Mouse (Mus musculus): Measurements from ENCODE around the gene Elmod2.
"Not testable (repeated sequence)": the region's sequence is repeated elsewhere in the genome, so short reads cannot be mapped to it uniquely, and the experiment has no call there.

Elmod2 gene

GRCm38 (mm10) chr8:83331899-83332697, at the start of gene Elmod2:
Gene Elmod2 (minus strand): TSS chr8:83332486.
- peak; percentile 97 for DNase-seq (ENCODE audit: inconsistent ontology term)

GRCm38 (mm10) chr8:83381016-83381415, 48.7 kb upstream of the Elmod2 start:
- no peak for DNase-seq (ENCODE audit: inconsistent ontology term)

DNA sequence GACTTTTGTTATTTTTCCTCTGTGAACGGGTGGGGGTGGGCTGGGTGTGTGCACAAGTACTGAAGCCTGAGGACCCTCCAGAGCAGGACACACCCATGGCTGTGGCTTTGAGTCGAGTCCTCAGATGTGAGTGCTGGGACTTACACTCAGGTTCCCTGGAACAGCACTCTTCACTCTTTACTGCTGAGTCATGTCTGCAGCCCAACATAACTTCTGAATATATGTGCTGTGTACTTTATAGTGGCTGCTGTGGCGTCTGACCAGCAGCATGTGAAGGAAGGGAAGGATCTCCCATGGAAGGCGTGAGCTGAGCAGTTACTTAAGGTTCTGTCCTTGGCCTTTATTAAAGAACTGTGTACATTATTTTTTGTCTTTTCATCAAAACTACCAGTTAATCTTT, 47.9 kb upstream of the Elmod2 start:
- no peak for DNase-seq (ENCODE audit: inconsistent ontology term)

- no peak for DNase-seq (ENCODE audit: inconsistent ontology term)
Measured at GRCm38 (mm10) chr8:83377231-83377630, 44.9 kb upstream of the Elmod2 start.

DNA sequence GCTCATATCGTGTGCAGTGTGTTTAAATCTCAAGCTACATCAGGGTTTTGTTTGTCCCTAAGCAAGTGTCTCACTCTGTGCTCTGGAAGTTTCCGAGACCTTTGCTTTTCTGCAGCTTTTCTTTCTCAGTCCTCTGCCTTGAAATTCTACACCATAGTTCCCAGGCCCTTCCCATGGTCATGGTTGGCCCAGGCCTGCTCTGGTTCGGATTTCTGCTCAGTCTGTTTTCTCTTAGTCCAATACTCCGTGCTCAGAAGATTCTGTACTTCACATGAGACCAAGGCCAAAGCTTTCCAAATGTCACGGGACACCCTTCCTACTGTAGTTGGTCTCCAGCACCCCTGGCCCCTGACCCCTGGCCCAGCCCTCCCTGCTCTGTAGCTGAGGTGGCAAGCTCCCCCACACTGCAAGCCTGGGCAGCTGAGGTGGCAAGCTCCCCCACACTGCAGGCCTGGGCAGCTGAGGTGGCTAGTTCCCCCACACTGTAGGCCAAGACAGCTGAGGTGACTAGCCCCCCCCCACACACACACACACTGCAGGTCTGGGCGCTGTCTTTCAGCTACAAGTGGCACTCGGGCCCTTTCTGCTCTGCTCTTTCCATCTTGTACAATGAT, 31.0 kb upstream of the Elmod2 start:
- no peak for DNase-seq (ENCODE audit: inconsistent ontology term)

DNA sequence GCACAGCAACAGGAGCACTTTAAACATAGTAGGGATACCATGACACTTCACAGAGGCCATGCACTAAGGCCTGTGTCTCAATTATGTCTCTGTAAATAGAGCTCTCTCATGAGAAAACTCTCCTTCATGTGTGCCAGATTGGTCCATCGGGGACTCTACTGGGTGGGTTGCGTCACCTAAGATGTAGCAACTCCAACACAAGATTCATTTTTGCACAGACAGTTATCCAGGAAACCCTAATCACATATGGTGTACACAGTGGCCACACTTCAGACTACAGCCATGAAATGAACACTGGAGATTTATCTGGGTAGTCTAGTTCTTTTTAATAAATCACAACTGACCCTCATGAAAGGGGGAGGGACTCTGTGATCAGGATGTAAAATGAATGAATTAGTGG, 19.0 kb upstream of the Elmod2 start:
- no peak for DNase-seq (ENCODE audit: inconsistent ontology term)

GRCm38 (mm10) chr8:83348263-83348662, 16.0 kb upstream of the Elmod2 start, which contains the start of gene Mgat4d:
Gene Mgat4d (plus strand): TSS chr8:83348471.
- DNase-seq (ENCODE audit: inconsistent ontology term): no peak

DNA sequence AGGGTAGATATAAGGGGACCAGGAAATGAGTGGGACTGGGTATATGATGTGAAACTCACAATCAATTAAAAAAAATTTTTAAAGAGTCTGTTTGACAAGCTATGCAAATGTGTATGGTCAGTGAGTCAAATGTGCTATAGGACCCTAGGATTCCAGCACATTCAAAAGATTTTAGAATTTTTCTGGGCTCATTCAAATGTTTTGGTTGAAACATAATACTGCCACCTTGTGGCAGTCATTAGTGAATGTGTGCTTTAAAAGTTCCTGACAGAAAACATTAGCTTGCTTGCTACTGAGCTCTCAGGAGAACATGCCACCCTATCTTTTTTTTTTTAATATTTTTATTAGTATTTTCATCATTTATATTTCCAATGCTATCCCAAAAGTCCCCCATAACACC, 10.4 kb upstream of the Elmod2 start:
- DNase-seq (ENCODE audit: inconsistent ontology term): peak; percentile 19

DNA sequence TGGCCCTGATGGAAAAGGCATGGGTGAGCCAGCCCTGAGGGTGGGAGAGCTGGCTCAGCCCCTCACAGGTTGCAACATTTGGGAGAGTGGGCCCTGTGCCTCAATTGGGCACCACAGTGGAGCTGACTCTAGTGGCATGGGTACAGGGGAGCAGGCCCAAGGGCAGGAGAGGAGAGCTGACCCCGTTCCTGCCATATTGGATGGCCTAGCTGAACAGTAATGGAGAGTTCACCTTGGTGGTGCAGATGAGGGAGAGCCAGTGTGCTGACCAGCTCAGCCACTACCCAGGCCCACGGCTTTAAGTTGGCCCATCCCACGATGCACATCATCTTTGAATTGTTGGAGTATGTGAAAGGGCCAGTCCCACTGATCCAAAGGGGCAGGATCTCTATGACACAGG, 9.8 kb upstream of the Elmod2 start:
- no peak for DNase-seq (ENCODE audit: inconsistent ontology term)

DNA sequence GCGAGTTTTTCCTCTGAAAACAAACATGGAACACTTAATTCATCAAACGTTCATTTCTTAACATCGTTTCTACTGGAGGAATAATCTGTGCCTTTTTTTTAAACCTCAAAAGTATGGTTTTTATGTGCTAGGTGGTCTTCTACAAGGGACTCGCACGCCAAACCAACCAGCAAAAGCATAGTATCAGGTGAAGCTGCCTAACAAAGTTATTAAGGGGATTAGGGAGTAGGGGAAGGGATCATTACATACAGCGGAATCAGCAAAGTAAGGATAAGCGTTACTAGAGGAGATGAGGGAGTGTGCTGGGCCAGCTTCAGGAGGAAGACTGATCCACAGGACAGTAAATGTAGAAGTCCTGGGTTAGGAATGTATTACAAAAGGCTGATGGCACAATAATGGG, 578 bp upstream of the Elmod2 start:
- no peak for DNase-seq (ENCODE audit: inconsistent ontology term)

DNA sequence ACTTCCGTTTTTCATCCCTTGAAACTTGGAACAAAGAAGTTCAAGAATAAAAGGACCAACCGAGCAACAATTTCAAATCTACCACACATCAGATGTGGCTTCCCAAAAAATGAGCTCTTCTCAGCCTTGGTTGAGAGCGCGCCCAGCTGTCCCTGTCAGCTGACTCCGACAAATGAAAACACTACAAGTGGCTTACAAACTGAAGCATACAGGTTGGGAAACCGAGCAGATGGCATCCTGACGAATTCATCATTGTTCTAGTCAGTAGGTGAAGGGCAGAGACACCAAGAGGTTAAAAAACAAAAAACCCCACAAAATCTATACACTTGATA, 753 bp downstream of the Elmod2 start:
- no peak for DNase-seq (ENCODE audit: inconsistent ontology term)

GRCm38 (mm10) chr8:83327889-83328288, 4.4 kb downstream of the Elmod2 start:
- no peak for DNase-seq (ENCODE audit: inconsistent ontology term)

DNA sequence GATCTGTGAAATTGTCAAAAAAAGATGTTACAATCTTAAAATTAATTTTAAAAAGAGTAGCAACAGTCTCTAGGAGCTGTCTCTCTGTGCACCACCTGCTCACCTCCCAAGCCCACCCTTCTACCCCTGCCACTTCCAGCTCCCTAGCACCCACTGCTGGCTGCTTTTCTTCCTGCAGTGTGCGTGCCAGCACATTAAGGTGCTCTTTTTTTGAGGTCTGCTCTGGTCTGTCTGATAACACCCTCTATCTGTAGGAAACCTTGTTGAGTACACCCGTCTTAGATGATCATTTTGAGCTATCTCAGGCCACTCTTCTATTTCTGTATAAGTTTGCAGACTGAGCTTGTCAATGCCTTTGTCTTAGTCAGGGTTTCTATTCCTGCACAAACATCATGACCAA, 9.2 kb downstream of the Elmod2 start:
- DNase-seq (ENCODE audit: inconsistent ontology term): no peak

GRCm38 (mm10) chr8:83322374-83322773, 9.9 kb downstream of the Elmod2 start:
- DNase-seq (ENCODE audit: inconsistent ontology term): no peak

DNA sequence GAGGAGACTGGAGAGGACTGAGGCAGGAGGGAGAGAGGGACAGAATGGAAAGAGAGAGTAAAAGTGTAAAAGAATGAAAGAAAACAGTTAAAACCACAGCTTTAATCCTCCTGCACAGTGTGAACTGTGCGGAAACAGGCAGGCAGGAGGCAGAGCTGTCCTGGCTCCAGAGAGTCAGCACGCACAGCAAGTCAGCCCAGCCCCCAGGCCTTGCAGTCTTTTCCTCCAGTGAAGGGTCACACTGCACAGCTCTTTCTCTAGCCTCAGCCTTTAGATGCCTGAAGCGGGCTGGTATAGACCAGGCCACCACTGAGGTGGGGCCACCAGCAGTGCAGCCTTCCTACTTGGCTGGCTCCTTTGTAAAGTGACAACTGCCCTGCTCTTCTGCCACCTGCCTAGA, 11.7 kb downstream of the Elmod2 start:
- DNase-seq (ENCODE audit: inconsistent ontology term): no peak

GRCm38 (mm10) chr8:83315691-83316090, 16.6 kb downstream of the Elmod2 start:
- no peak for DNase-seq (ENCODE audit: inconsistent ontology term)

GRCm38 (mm10) chr8:83315084-83315483, 17.2 kb downstream of the Elmod2 start:
- DNase-seq (ENCODE audit: inconsistent ontology term): not testable (repeated sequence)

DNA sequence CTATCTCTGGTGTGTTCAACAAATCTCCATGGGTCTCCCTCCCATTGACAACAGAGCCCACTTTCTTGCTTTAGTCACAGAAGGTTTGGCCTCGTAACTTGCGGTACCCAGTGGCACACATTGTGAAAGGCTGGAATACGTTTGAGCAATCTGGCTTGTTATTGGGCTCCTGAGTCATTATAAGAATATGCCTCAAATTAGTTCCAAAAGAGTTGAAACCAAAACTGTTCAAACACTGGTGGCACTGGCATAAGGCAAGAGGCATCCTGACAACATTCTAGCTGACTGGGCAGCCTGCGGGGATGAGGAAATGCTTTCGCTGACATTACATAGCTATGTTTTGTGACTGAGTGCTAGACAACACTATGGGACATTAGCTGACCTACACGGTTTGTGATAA, 22.4 kb downstream of the Elmod2 start:
- peak; percentile 95 for DNase-seq (ENCODE audit: inconsistent ontology term)

DNA sequence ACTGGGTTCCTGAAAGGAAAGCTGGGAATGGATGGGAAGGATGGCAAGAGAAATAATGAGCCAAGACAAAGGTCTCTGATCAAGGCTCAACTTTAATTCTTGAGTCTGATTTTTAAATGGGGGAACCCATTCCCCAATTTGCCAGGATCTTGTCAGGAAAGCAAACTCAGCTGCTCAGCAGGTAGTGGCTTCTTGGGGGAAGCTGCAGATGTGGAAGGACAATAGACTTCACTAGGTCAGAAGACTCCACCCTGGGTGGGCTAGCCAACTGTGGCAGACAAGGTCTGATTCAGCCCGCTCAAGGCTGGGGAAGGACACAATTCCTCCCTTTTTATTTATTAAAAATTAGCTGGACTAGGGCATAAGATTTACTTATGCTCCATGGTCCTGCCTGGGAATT, 27.3 kb downstream of the Elmod2 start:
- DNase-seq (ENCODE audit: inconsistent ontology term): no peak

GRCm38 (mm10) chr8:83300135-83300534, 32.2 kb downstream of the Elmod2 start:
- DNase-seq (ENCODE audit: inconsistent ontology term): peak; percentile 2

DNA sequence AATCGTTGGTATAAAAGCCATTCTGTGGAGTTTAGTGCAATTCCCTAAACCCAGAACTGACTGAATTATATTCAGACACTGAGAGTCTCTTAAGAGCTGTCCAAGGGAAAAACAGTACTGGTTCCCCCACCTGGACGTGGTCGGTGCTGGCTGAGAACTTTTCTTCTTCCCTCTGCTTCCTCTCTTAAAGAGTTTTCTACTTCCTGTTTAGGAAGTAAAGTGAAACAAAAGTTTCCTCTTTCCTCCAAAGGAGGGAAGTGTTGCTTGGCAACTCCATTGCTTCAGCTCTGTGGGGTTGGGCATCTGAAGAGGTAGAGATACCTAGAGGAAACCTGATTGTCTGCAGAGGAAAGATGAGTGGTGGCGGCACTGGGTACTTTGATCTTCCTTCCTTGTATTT, 34.9 kb downstream of the Elmod2 start:
- DNase-seq (ENCODE audit: inconsistent ontology term): no peak

DNA sequence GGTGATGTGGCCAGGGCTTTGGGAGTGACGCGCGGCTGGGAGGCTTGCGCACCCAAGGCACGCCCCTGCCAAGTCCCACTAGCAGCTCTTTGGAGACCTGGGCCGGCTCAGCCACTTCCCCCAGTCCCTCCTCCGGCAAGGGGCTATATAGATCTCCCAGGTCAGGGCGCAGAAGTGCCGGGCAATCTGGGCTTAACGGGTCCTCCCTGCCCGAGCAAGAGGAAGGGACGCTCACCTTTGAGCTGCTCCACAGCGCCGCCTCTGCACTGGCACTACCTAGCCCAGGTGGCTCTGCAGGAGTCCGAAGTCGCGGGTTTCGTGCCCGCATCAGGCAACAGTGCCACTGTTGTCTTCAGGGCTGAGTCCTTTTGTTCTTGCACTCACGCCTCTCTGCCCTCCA, 42.1 kb downstream of the Elmod2 start, which contains the start of gene Ucp1:
Gene Ucp1, plus strand, starts transcription at position 177 of the 400 bp plus-strand sequence.
- DNase-seq (ENCODE audit: inconsistent ontology term): peak; percentile 11

DNA sequence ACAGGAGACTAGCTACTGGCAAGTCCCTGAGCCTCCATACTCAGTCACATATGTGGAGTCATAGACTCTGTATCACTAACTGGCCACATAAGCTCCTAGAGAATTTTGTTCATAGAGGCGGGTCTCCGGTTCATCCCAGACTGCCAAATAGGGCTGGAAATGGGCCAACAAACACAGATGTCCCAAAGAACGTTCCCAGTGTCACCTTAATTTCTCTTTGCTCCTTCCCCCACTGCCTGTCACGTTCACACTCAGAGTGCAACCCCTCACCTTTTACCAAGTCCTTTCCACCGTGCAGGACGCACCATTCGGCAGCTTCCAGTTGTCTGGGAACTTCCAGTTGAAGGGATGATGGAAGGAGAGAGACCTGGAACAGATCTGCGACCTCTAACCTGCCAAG, 46.9 kb downstream of the Elmod2 start:
- no peak for DNase-seq (ENCODE audit: inconsistent ontology term)
